Mouse (Mus musculus) spleen, postnatal 4 days (tissue): ENCODE measurements around the gene Ube2n.

Experiments used
- DNase-seq, 2 experiments: peaks; one replicate each; pipeline ENCODE4 v3.0.0; 2022; ENCODE audit warnings: low spot score in 2 of 2

Gene Ube2n

GRCm38 (mm10) chr10:95514656-95515292 lies at the start of gene Ube2n:
TSS of gene Ube2n (plus strand) at chr10:95515145.
- peak; percentile 93 to 95 for DNase-seq

GRCm38 (mm10) chr10:95465485-95465896 lies 49.5 kb upstream of the Ube2n start:
- DNase-seq = no peak

- DNase-seq = no peak
Observed at GRCm38 (mm10) chr10:95468894-95469293, 46.1 kb upstream of the Ube2n start.

- no peak for DNase-seq
Observed at GRCm38 (mm10) chr10:95471186-95471585, 43.8 kb upstream of the Ube2n start.

- no peak for DNase-seq
Observed at GRCm38 (mm10) chr10:95471889-95472547, 42.9 kb upstream of the Ube2n start.

GRCm38 (mm10) chr10:95475923-95476322 lies 39.0 kb upstream of the Ube2n start:
- DNase-seq = peak; percentile 73 to 92

- DNase-seq = no peak
Observed at GRCm38 (mm10) chr10:95477516-95477915, 37.4 kb upstream of the Ube2n start.

GRCm38 (mm10) chr10:95489653-95490052 lies 25.3 kb upstream of the Ube2n start:
- DNase-seq = no peak

GRCm38 (mm10) chr10:95494268-95494667 lies 20.7 kb upstream of the Ube2n start:
- no peak for DNase-seq

- no peak for DNase-seq
Observed at GRCm38 (mm10) chr10:95501033-95501432, 13.9 kb upstream of the Ube2n start.

GRCm38 (mm10) chr10:95501463-95502081 lies 13.4 kb upstream of the Ube2n start, which contains the start of gene Mrpl42:
TSS of gene Mrpl42 (minus strand) at chr10:95501940.
- DNase-seq = peak; percentile 80 to 91

GRCm38 (mm10) chr10:95503443-95504235 lies 11.3 kb upstream of the Ube2n start:
- no peak for DNase-seq

GRCm38 (mm10) chr10:95504341-95504740 lies 10.6 kb upstream of the Ube2n start:
- no peak for DNase-seq

GRCm38 (mm10) chr10:95508126-95508525 lies 6.8 kb upstream of the Ube2n start:
- DNase-seq = no peak

GRCm38 (mm10) chr10:95508793-95509192 lies 6.2 kb upstream of the Ube2n start:
- no peak for DNase-seq

- DNase-seq = no peak
Observed at GRCm38 (mm10) chr10:95509263-95509662, 5.7 kb upstream of the Ube2n start.

GRCm38 (mm10) chr10:95512635-95513034 lies 2.3 kb upstream of the Ube2n start:
- DNase-seq = no peak

- DNase-seq = no peak
Observed at GRCm38 (mm10) chr10:95513768-95514556, 983 bp upstream of the Ube2n start.

- DNase-seq = peak; percentile 56 to 84
Observed at GRCm38 (mm10) chr10:95515293-95515931, 467 bp downstream of the Ube2n start.

- DNase-seq = no peak
Observed at GRCm38 (mm10) chr10:95517656-95518055, 2.7 kb downstream of the Ube2n start.
